Mouse (Mus musculus) bone marrow, adult 2 months (tissue): ENCODE data around the gene Tfap2c.

Source experiments
- CTCF ChIP-seq: fragments of 200-500 bp; IDR thresholded peaks from 2 replicates; pipeline ENCODE4 v1.5.1; 2011; ENCODE audit warnings: low read length, control low read depth; ENCODE audit not compliant: control insufficient read depth, insufficient read depth
- POLR2A ChIP-seq: fragments of 200-500 bp; IDR thresholded peaks from 2 replicates; pipeline ENCODE4 v1.6.1; 2011; ENCODE audit warnings: low read depth, mild to moderate bottlenecking, control low read depth, low read length, borderline replicate concordance; ENCODE audit not compliant: control insufficient read depth

DNA sequence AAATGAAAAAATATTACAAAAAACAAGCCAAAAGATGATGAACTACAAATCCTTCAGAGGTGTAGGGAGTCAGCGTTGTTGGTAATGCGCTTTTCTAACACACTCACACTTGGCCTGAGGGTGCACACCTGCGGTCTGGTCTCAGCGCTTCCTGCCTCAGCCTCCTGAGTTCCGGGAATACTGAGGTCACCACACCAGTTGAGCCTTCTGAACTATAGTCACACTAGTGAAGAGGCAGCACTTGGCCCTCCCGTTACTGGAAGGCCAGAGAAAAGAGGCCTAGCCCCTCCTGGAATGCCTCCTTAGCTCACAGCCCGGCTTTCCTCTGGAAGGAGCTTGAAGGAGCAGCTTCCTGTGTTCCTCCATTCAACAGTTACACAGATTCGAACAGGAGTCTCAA lies 22.2 kb upstream of the Tfap2c start:
- TF ChIP-seq CTCF: no peak
- no peak for TF ChIP-seq POLR2A
